Mouse (Mus musculus): ENCODE data around the gene Bpifb1. TPM values are rescaled to one million over a fixed set of nuclear protein-coding genes. Genes with fewer than 3 reads are reported as not detected.
"Not testable (repeated sequence)": the region's sequence is repeated elsewhere in the genome, so short reads cannot be mapped to it uniquely, and the experiment has no call there.

The Bpifb1 gene
- polyA plus RNA-seq (2015; fragmentation: Nextera tagmentation; extraction: Ambion mirVana): 0.22 and 0.31 TPM in 2 replicates

DNA sequence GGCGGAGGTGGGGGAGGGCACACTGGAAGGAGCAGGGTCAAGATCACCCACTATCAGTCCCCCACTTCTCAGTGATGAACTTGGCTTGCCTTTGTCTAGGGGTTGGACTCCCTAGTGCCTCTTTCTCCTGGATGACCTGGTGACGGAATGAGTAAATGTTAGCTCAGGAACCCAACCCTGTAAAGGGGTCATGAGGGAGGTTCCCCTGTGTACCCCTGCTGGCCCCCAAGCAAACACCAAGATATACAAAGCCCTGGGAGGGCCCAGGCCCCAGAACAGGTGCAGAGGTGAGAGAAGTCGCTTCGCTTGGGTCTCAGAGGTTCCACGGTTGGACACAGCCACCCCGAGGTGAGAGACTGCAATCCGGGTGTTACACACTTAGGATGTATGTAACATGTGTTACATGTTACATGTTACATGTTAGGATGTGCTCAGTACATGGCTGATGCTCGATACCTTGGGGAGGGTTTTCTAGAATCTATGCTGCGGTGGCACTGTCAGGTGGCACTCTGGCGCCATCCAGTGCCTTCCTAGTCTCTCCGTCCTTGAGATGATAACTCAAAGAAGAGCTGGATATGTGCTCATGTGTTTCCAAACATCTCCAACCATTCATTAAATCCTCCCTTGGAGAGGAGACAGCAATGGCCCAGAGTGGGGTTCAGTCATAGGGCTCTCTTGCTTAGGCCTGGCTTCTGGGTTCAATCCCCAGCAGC is at the start of gene Bpifb1:
Gene Bpifb1, plus strand, starts transcription at position 273 of the 713 bp plus-strand sequence.
- Histone ChIP-seq H3K4me2 (no peak within 1 kb of the TSS), H3K4me1 (replicated peaks) (peaks cover 24% of the 10 kb centered on the region), H3K9ac (no peak within 1 kb of the TSS), H3K27ac (peak within 1 kb of the TSS; percentile 63), H3K4me3 (no peak within 1 kb of the TSS), H3K36me3 (no peaks in the 10 kb centered on the region), H3K27me3 (no peaks in the 10 kb centered on the region), H3K9me3 (replicated peaks) (no peaks in the 10 kb centered on the region)
- ATAC-seq (replicated peaks; ENCODE audit: insufficient number of reproducible peaks, insufficient read depth, low FRiP score, low read depth): no peak
- 85% methylated on average over 11 of the region's 11 CpGs for WGBS

DNA sequence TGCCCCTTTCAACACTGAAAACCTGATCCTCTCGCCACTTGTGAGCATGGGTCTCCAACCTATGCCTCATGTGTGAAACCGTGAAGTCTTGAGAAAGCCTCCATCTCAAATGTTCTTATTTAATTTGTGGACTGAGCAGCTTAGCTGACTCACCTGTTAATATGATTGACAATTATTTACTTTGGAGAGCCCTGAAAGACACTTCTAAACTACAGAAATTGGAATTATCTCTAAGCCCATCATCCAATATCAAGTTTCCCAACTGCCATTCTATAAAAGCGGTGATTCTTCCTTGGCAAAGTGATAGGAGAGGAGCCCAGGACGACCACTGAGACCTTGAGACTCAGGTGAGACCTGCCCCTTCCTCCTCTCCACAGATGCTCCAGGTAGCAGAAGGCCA is 48.0 kb upstream of the Bpifb1 start, which contains the start of gene Bpifa1:
Gene Bpifa1, plus strand, starts transcription at position 301 of the 400 bp plus-strand sequence.
- no peak within 1 kb of the TSS for H3K27ac ChIP-seq
- no peak for ATAC-seq (replicated peaks; ENCODE audit: insufficient number of reproducible peaks, insufficient read depth, low FRiP score, low read depth)
- no peak within 1 kb of the TSS for H3K4me3 ChIP-seq
- H3K9ac ChIP-seq: no peak within 1 kb of the TSS
- H3K4me2 ChIP-seq: no peak within 1 kb of the TSS
- H3K9me3 ChIP-seq (replicated peaks): no peaks in the 10 kb centered on the region
- H3K4me1 ChIP-seq (replicated peaks): no peaks in the 10 kb centered on the region
- 70% methylated on average over 4 of the region's 4 CpGs for WGBS
- no peaks in the 10 kb centered on the region for H3K27me3 ChIP-seq
- H3K36me3 ChIP-seq: no peaks in the 10 kb centered on the region

DNA sequence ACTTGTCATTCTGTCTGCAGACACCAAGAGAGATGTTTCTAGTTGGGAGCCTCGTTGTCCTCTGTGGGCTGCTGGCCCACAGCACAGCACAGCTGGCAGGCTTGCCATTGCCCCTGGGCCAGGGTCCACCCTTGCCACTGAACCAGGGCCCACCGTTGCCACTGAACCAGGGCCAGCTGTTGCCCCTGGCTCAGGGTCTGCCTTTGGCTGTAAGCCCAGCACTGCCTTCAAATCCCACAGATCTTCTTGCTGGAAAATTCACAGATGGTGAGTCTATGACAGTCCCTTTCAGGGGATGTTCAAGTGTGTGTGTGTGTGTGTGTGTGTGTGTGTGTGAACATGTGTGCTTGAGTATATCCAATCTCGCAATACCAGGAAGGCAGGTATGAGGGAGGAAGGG is 46.9 kb upstream of the Bpifb1 start:
- ATAC-seq (replicated peaks; ENCODE audit: insufficient number of reproducible peaks, insufficient read depth, low FRiP score, low read depth): no peak
- 72% methylated on average over 3 of the region's 3 CpGs for WGBS
- Histone ChIP-seq H3K27ac (no peak overlapping the region), H3K4me3 (no peak overlapping the region), H3K4me1 (replicated peaks) (no peaks in the 10 kb centered on the region), H3K9ac (no peak overlapping the region), H3K4me2 (no peak overlapping the region), H3K9me3 (replicated peaks) (no peaks in the 10 kb centered on the region), H3K36me3 (no peaks in the 10 kb centered on the region), H3K27me3 (no peaks in the 10 kb centered on the region)

DNA sequence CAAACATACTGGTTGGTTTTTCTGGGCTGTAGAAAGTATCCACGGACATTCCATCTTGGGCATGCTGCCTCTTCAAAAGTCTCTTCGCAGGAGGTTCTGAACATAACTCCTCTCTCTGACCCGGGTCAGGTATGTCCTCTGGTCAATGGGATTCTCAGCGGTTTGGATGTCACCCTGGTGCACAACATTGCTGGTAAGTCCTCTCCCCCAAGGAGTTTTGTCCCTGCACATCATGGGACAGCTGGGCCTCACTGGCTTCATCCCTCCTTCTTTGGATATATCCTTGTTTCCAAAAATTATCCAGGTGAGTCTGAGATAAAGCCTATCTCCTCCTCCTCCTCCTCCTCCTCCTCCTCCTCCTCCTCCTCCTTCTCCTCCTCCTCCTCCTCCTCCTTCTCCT is 43.1 kb upstream of the Bpifb1 start:
- WGBS: 64% methylated on average over 4 of the region's 4 CpGs
- no peaks in the 10 kb centered on the region for H3K4me1 ChIP-seq (replicated peaks)
- H3K4me2 ChIP-seq: no peak overlapping the region
- H3K4me3 ChIP-seq: no peak overlapping the region
- no peak for ATAC-seq (replicated peaks; ENCODE audit: insufficient number of reproducible peaks, insufficient read depth, low FRiP score, low read depth)
- H3K27ac ChIP-seq: no peak overlapping the region
- H3K9me3 ChIP-seq (replicated peaks): no peaks in the 10 kb centered on the region
- H3K36me3 ChIP-seq: no peaks in the 10 kb centered on the region
- H3K27me3 ChIP-seq: no peaks in the 10 kb centered on the region
- no peak overlapping the region for H3K9ac ChIP-seq

DNA sequence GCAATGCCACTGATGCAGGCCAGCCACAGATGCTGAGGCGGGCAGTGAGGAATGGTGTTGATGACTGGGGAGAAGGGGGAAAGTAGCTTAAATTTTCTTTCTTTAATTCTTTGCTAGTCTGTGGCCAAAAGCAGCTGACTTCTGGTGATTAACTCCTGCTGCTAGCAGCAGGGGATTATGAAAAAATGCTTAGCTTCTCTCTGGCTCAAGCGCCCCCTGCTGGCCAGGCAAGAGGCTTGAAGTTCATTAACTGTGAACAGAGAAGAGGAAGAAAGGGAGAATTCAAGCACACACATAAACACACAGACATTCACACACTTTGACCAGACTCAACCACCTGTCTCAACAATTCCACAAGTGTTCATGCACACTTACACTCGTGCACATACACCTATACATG is 32.2 kb upstream of the Bpifb1 start:
- no peaks in the 10 kb centered on the region for H3K4me1 ChIP-seq (replicated peaks)
- no peaks in the 10 kb centered on the region for H3K36me3 ChIP-seq
- no peaks in the 10 kb centered on the region; the same call in 1 of the 2 replicates for H3K9me3 ChIP-seq (replicated peaks)
- ATAC-seq (replicated peaks; ENCODE audit: insufficient number of reproducible peaks, insufficient read depth, low FRiP score, low read depth): no peak
- H3K4me3 ChIP-seq: no peak overlapping the region
- no peak overlapping the region for H3K9ac ChIP-seq
- no peak overlapping the region for H3K27ac ChIP-seq
- WGBS: 37% methylated on average over 3 of the region's 3 CpGs
- H3K27me3 ChIP-seq: no peaks in the 10 kb centered on the region
- no peak overlapping the region for H3K4me2 ChIP-seq

DNA sequence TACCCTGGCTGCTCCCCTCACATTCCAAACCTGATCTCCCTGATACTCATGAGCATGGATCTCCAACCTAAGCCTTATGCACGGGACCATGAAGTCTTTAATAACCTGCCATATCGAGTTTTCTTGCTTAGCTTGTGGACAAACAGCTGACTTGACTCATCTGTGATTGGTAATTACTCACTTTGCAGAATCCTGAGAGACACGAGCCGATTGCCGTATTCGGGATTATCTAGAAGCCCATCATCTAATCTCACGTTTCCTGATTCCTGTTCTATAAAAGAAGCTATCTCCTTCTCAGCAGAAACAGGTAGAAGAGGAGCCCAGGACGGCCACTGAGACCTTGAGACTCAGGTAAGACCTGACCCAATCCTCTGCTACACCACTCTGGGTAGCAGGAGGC is 28.3 kb upstream of the Bpifb1 start, which contains the start of gene Bpifa5:
Gene Bpifa5, plus strand, starts transcription at position 301 of the 400 bp plus-strand sequence.
- 68% methylated on average over 8 of the region's 8 CpGs for WGBS
- Histone ChIP-seq H3K4me1 (replicated peaks) (no peaks in the 10 kb centered on the region), H3K27ac (no peak within 1 kb of the TSS), H3K36me3 (no peaks in the 10 kb centered on the region), H3K4me2 (no peak within 1 kb of the TSS), H3K9me3 (replicated peaks) (no peaks in the 10 kb centered on the region; the same call in 1 of the 2 replicates), H3K9ac (no peak within 1 kb of the TSS), H3K4me3 (no peak within 1 kb of the TSS), H3K27me3 (no peaks in the 10 kb centered on the region)
- no peak for ATAC-seq (replicated peaks; ENCODE audit: insufficient number of reproducible peaks, insufficient read depth, low FRiP score, low read depth)

DNA sequence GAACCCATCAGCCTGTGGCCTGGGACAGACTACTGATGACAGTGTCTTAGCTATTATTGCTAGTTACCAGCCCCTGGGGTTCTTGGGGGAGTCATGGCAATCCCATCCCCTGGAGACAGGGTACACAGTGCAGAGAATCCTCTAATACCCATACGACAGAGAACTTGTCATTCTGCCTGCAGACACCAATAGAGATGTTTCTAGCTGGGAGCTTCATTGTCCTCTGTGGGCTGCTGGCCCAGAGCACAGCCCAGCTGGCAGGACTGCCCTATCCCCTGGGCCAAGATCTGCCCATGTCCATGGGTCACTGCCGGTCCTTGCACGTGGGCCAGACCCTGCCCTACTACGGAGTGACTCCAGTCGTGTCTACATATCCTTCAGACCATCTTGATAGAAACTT is 27.3 kb upstream of the Bpifb1 start:
- Histone ChIP-seq H3K9me3 (replicated peaks) (no peaks in the 10 kb centered on the region; the same call in 1 of the 2 replicates), H3K27ac (no peak overlapping the region), H3K9ac (no peak overlapping the region), H3K4me2 (no peak overlapping the region), H3K27me3 (no peaks in the 10 kb centered on the region; the same call in 1 of the 2 replicates), H3K4me1 (replicated peaks) (no peaks in the 10 kb centered on the region), H3K4me3 (no peak overlapping the region), H3K36me3 (no peaks in the 10 kb centered on the region)
- 81% methylated on average over 5 of the region's 5 CpGs for WGBS
- ATAC-seq (replicated peaks; ENCODE audit: insufficient number of reproducible peaks, insufficient read depth, low FRiP score, low read depth): no peak; the same call in 1 of the 2 replicates

DNA sequence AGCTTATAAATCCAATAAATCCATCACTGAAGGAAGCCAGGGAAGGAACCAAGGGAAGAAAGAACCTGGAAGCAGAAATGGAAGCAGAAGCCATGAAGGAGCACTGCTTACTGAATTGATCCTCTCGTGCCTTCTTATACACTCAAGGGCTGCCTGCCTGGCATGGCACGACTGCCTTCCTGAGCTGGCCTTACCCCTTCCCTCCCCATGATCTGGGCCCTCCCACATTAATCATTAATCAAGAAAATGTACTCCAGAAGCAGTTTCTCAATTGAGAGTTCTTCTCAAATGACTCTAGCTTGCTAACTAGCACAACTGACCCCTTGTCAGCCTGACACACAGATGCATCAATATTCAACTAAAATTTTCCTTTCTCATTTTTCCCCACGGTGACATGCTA is 21.4 kb upstream of the Bpifb1 start:
- no peaks in the 10 kb centered on the region for H3K4me1 ChIP-seq (replicated peaks)
- H3K36me3 ChIP-seq: no peaks in the 10 kb centered on the region
- no peak overlapping the region for H3K9ac ChIP-seq
- H3K4me3 ChIP-seq: no peak overlapping the region
- no peak overlapping the region for H3K27ac ChIP-seq
- H3K4me2 ChIP-seq: no peak overlapping the region
- H3K27me3 ChIP-seq: peaks cover 10% of the 10 kb centered on the region; the same call in 1 of the 2 replicates
- ATAC-seq (replicated peaks; ENCODE audit: insufficient number of reproducible peaks, insufficient read depth, low FRiP score, low read depth): no peak
- H3K9me3 ChIP-seq (replicated peaks): no peaks in the 10 kb centered on the region
- WGBS: 68% methylated on average over 3 of the region's 3 CpGs

DNA sequence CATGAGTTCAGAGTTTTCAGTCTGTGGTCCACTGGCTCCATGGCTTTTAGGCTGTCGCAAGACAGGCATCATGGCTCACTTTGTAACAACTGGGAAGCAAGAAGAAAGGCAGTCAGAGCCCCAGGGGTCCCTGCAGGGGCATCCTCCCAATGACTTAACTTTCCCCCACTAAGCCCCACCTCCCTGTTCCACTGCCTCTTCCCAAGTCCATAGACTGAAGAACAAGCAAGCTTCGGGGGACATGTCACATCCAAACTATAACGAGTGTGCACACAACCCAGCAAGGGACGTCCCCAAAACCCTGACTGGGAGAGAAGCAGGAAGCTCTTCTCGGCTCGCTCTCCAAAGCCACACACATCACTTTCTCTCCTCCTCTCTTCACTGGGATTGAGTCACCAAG is 19.0 kb upstream of the Bpifb1 start:
- no peaks in the 10 kb centered on the region for H3K36me3 ChIP-seq
- H3K4me3 ChIP-seq: no peak overlapping the region
- H3K4me2 ChIP-seq: no peak overlapping the region
- H3K27me3 ChIP-seq: peaks cover 10% of the 10 kb centered on the region; the same call in 1 of the 2 replicates
- H3K27ac ChIP-seq: no peak overlapping the region
- H3K9me3 ChIP-seq (replicated peaks): no peaks in the 10 kb centered on the region
- ATAC-seq (replicated peaks; ENCODE audit: insufficient number of reproducible peaks, insufficient read depth, low FRiP score, low read depth): no peak
- WGBS: 68% methylated on average over 6 of the region's 6 CpGs
- H3K4me1 ChIP-seq (replicated peaks): no peaks in the 10 kb centered on the region
- H3K9ac ChIP-seq: no peak overlapping the region

DNA sequence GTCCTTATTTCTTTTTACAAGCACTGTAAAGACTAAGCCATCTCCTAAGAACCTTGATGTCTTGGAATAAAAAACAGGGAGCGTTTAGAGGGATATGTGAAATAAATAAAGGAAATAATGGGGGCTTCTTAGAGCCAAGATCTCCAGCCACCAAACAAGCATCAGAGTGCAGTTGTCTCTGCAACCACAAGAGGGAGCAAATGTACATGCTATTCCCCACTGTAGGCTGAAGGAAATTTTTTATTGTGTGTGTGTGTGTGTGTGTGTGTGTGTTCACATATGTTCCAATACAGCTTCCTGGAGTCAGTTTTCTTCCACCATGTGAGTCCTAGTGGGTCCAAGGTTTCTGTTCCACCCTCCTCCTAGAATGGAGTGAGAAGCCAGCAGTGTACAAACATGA is 17.3 kb upstream of the Bpifb1 start:
- WGBS: 38% methylated on average over 1 of the region's 1 CpGs
- no peak for ATAC-seq (replicated peaks; ENCODE audit: insufficient number of reproducible peaks, insufficient read depth, low FRiP score, low read depth)
- H3K4me2 ChIP-seq: no peak overlapping the region
- H3K4me3 ChIP-seq: no peak overlapping the region
- H3K36me3 ChIP-seq: no peaks in the 10 kb centered on the region
- H3K27me3 ChIP-seq: peaks cover 10% of the 10 kb centered on the region; the same call in 1 of the 2 replicates
- no peak overlapping the region for H3K27ac ChIP-seq
- no peak overlapping the region for H3K9ac ChIP-seq
- H3K4me1 ChIP-seq (replicated peaks): no peaks in the 10 kb centered on the region
- H3K9me3 ChIP-seq (replicated peaks): no peaks in the 10 kb centered on the region

DNA sequence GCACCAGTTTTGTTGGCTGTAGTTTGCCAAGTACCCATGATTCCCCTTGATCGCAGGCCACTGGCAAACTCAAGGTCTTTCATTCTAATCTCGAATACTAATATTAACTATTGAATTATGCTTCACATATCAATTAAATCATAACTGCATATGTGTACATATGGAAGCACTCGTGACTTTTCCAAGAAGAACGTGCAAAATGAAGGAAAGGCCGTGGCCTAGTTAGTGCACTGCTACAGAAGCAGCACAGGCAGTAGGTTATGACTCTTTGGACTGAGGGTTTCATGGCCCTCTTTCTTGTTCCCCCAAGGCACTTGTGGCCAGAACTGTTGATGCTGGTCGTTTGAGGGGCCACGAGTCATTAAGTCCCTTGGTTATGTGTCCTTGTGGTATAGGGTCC is 8.7 kb upstream of the Bpifb1 start:
- H3K36me3 ChIP-seq; H3K9me3 ChIP-seq (replicated peaks): not testable (repeated sequence)
- 79% methylated on average over 7 of the region's 7 CpGs for WGBS

DNA sequence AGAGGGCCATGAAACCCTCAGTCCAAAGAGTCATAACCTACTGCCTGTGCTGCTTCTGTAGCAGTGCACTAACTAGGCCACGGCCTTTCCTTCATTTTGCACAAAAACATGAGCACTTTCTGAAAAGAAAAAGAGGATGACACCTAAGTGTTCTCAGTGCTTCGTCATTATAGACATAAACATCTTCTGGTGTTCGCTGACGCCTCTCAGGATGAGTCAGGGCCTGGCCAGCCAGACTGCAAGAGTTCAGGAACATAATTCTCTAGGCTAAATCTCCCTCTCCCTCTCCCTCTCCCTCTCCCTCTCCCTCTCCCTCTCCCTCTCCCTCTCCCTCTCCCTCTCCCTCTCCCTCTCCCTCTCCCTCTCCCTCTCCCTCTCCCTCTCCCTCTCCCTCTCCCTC is 7.6 kb upstream of the Bpifb1 start:
- 71% methylated on average over 4 of the region's 4 CpGs for WGBS
- not testable (repeated sequence) for H3K36me3 ChIP-seq; H3K4me2 ChIP-seq; H3K4me3 ChIP-seq; ATAC-seq (replicated peaks; ENCODE audit: insufficient number of reproducible peaks, insufficient read depth, low FRiP score, low read depth); H3K27me3 ChIP-seq; H3K9ac ChIP-seq; H3K9me3 ChIP-seq (replicated peaks); H3K4me1 ChIP-seq (replicated peaks); H3K27ac ChIP-seq

More for the DNA sequence above, 8.7 kb upstream of the Bpifb1 start:
- not testable (repeated sequence) for H3K27me3 ChIP-seq; H3K27ac ChIP-seq; H3K4me3 ChIP-seq; H3K4me2 ChIP-seq; H3K4me1 ChIP-seq (replicated peaks); ATAC-seq (replicated peaks; ENCODE audit: insufficient number of reproducible peaks, insufficient read depth, low FRiP score, low read depth); H3K9ac ChIP-seq

Data from heart, embryonic 15.5 days (tissue).